Mouse (Mus musculus) adrenal gland, adult 18-20 months (tissue): ENCODE measurements around the gene Tex264. TPM values are rescaled to one million over a fixed set of nuclear protein-coding genes. Genes with fewer than 3 reads are reported as not detected.
"Not testable (repeated sequence)": the region's sequence is repeated elsewhere in the genome, so short reads cannot be mapped to it uniquely, and the experiment has no call there.

Experiments
- DNase-seq, 2 experiments: peaks; one replicate each; pipeline ENCODE4 v3.0.0; 2021 to 2022; ENCODE audit warnings: low spot score in 2 of 2
- total RNA-seq, 2 experiments: library from RNA; stranded (reverse); gene quantifications; 1 replicate in 1 of 2; 2 replicates in 1 of 2; pipeline ENCODE4 v1.2.3; 2021

The Tex264 gene
- total RNA-seq, 2 experiments from 2014 or later, result 93.5 to 136 TPM

- no peak for DNase-seq
Measured at GRCm38 (mm10) chr9:106673860-106674259, 11.9 kb downstream of the Tex264 start.

- DNase-seq, result no peak
Measured at GRCm38 (mm10) chr9:106664856-106665255, 20.9 kb downstream of the Tex264 start.

- no peak for DNase-seq
Measured at GRCm38 (mm10) chr9:106664433-106664832, 21.3 kb downstream of the Tex264 start.

- DNase-seq, result no peak
Measured at GRCm38 (mm10) chr9:106663200-106663599, 22.5 kb downstream of the Tex264 start.

GRCm38 (mm10) chr9:106659935-106660334, 25.8 kb downstream of the Tex264 start:
- DNase-seq, result no peak

GRCm38 (mm10) chr9:106659441-106659840, 26.3 kb downstream of the Tex264 start:
- DNase-seq, result no peak

- DNase-seq, result no peak
Measured at GRCm38 (mm10) chr9:106657592-106657991, 28.1 kb downstream of the Tex264 start.

GRCm38 (mm10) chr9:106656820-106657219, 28.9 kb downstream of the Tex264 start:
- DNase-seq, result no peak

GRCm38 (mm10) chr9:106655884-106656720, 29.6 kb downstream of the Tex264 start, which contains the start of gene Grm2:
TSS of gene Grm2 (minus strand) at chr9:106656082.
- peak; percentile 59 to 66 for DNase-seq

GRCm38 (mm10) chr9:106652720-106653119, 33.0 kb downstream of the Tex264 start:
- DNase-seq, result no peak

- DNase-seq, result no peak
Measured at GRCm38 (mm10) chr9:106647226-106647625, 38.5 kb downstream of the Tex264 start.

- DNase-seq, result no peak
Measured at GRCm38 (mm10) chr9:106645684-106646271, 39.9 kb downstream of the Tex264 start.

- DNase-seq, result no peak
Measured at GRCm38 (mm10) chr9:106643787-106644186, 41.9 kb downstream of the Tex264 start.

GRCm38 (mm10) chr9:106643128-106643527, 42.6 kb downstream of the Tex264 start:
- peak; percentile 80 to 86 for DNase-seq

GRCm38 (mm10) chr9:106641346-106641745, 44.4 kb downstream of the Tex264 start:
- no peak for DNase-seq

GRCm38 (mm10) chr9:106638154-106638553, 47.6 kb downstream of the Tex264 start:
- no peak for DNase-seq

- no peak for DNase-seq
Measured at GRCm38 (mm10) chr9:106632185-106632584, 53.5 kb downstream of the Tex264 start.

GRCm38 (mm10) chr9:106627796-106628195, 57.9 kb downstream of the Tex264 start:
- DNase-seq, result not testable (repeated sequence)

- DNase-seq, result no peak
Measured at GRCm38 (mm10) chr9:106626282-106626681, 59.4 kb downstream of the Tex264 start, which contains the start of gene Iqcf6. TSS of gene Iqcf6 (plus strand) at chr9:106626582.

- no peak for DNase-seq
Measured at GRCm38 (mm10) chr9:106617496-106617895, 68.2 kb downstream of the Tex264 start.

GRCm38 (mm10) chr9:106616306-106616705, 69.4 kb downstream of the Tex264 start:
- DNase-seq, result no peak

- no peak for DNase-seq
Measured at GRCm38 (mm10) chr9:106614616-106615015, 71.1 kb downstream of the Tex264 start.
